Mouse (Mus musculus) thymus, postnatal 36 days (tissue): ENCODE data around the gene Map9.
"Not testable (repeated sequence)": the region's sequence is repeated elsewhere in the genome, so short reads cannot be mapped to it uniquely, and the experiment has no call there.

Experiments used
- DNase-seq, 2 experiments: peaks; one replicate each; pipeline ENCODE4 v3.0.0; 2022; ENCODE audit warnings: mixed read lengths in 2 of 2

The Map9 gene

DNA sequence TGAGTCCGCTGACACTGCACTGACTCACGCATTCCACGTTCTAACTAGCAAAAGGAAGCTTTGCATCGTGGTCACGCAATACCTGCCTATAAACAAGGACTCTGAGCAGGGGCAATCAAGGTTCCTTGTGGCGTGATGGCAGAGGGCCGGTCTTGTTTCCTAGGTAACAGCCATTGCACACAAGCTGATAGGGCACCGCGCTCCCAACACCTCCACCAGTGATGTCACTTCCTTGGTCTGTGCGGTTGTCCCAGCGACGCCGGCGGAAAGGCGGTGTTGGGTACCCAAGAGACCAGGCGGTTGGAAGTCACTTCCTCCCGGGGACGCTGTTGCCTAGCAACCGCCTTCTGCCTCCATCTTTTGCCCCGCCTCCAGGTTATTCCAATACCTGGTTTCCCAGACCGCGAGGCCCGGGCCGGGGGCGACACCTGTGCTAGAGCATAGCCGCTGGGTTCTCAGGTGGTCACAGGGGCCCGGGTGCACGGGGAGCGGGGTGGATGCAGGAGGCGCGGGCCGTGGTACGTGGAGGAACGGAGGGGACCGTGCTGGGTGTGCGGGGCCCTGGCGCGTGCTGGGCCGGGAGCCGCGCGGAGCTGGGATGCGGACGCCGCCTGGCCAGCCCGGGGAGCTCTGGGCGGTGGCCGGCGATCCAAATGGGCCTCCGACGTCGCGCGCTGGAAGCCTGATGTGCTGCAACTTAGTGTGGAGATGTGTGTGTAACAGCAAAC, at the start of gene Map9:
Gene Map9 (plus strand): TSS at position 248 of the 728 bp plus-strand sequence.
- DNase-seq, result peak; percentile 88 to 96

DNA sequence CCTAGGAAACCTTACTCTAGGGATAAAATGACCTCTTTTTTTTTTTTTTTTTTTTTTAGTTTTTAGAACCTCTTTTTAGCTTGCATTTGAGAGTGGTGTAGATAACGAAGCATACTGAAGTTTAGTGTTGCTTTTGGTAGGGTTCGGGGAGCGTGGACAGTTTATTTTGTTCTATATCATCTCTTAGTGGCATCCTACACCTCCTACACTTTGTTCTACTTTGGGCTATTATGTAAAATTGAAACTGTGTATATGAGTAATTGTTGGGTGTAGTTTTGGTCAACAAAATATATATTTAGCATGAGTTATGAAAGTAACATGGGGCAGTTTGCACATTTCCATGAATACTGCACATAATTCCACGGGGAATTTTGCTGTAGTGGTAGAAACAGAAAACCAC, 42.1 kb upstream of the Map9 start:
- DNase-seq, result no peak

DNA sequence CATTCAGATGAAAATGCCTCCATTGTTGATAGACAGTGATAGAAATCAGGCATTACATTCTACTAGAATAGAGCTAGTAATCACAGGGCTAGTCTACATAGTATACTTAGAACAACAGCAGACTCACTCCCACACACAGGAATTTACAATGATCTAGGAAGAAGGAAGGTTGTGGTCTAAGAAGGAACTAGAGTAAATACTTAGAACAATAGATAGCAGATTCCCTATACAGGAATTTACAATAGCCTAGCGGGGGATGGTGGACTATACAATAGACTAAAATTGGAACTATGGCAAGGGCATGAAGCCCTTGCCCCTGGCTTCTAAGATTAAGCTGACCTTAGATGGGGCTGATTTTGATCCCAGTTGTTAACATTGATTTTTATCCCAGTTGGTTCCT, 31.1 kb upstream of the Map9 start:
- DNase-seq, result not testable (repeated sequence)

DNA sequence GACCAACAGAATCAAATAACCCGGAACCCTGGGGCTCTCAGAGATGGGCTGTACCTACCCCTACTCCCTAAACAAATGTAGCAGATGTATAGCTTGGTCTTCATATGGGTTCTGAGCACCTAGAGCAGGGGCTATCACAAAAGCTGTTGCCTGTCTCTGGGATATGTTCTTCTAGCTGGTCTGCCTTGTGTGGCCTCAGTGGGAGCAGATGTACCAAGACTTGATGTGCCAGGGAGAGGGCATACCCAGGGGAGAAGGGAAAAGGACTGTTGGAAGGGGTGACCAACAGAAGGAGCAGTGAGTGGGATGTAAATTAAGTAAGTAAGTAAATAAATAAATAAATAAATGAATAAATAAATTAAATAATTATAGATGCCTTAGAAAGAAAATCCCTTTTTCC, 25.8 kb upstream of the Map9 start:
- no peak for DNase-seq

DNA sequence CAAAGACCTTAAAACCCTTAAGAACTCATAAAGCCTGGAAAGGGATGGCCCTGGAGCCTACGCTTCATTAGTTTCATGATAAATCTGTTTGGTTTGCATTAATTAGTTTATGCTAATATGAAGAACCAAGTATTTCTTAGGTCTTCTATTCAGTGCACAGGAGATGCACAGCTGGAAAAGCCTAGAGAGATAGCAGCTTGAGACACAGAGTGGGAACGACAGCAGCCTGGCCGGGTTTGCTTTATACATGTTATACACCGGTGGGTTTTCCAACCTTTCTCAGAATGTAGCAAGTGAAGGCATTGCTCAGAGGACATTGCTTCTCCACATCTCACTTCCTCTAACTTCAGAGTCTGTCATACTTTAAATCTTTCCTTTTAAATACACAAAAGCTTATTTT, 25.3 kb upstream of the Map9 start:
- DNase-seq, result no peak

DNA sequence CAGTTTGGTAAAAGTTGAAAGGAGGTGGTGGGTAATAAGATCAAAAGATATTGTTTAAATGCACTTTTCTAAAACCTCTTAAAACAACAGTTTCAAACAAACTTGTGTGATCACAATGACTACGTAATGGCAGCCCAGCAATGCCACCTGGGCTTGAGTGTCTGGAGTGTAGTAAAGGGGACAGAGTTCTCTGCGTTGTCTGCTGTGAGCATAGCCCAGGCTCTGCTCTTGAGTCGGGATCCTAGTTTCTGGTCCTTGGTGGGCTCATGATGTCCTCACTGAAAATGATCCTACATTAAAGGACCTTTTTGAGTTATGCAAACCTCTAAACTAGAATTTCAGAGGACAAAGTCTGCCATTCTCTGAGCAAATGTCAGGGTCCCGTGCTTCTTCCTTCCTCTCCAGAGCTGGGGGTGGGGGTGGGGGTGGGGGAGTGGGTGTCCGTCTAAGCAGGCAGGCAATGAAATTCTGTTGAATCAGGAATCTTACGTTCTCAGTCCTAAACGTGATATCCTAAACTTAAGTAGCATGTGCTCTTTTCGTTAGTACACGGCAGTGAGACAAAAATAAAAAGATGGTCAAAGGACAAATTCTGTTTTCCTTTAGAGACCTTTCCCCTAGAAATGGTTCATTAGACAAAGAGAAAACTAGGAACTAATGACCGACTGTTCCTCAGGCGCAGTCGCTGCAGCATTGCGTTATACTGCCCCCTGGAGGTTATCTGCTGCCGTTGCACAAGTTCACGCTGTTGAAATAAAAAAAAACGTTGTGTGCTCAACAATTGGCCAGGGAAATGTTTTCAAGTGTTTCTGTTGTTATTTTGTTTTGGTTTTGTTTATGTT, 24.5 kb upstream of the Map9 start:
- DNase-seq, result peak; percentile 16 to 26

DNA sequence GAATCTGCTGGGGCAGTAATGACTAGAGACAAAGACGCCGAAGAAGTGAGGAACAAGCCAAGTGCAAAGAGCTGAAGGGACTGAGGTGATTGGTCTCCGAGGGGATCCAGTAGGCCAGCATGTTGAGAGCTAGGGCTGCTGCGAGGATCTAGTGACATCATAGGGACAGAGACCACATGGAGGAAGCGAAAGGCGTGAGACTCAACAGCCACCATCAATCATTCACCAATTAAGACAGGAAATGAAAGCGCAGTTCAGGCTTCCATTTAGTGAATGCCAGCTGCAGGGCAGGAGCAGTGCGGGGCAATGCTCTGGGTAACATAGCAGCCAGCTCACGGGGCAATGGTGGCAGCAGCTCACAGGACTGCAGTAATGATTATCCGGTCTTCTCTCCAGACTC, 17.7 kb upstream of the Map9 start:
- no peak for DNase-seq

DNA sequence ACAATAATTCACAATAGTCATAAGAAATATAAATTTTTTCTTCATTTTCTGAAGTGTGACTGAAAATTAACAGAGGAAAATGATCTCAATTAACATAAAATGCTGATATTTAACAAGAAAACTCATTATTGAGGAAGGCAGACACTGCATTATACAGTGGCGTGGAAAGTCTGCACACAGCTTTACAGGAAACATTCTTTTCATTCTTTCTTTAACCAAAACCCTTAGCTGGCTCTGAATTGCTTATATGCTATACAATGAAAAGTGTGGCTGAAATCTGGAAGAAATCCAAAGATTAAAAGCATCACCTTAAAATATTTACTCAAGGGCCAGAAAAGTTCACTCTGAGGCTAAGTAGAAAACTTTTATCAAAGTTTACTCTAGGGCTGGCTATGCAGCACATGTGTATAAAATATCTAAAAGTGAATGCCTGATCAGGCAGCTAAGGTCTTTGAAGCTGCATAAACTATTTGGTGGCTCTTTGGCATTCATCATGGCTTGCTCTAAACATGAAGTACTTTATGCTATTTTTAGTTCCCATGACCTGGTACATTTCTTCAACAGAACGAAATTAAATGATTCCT, 9.5 kb upstream of the Map9 start:
- DNase-seq, result no peak

DNA sequence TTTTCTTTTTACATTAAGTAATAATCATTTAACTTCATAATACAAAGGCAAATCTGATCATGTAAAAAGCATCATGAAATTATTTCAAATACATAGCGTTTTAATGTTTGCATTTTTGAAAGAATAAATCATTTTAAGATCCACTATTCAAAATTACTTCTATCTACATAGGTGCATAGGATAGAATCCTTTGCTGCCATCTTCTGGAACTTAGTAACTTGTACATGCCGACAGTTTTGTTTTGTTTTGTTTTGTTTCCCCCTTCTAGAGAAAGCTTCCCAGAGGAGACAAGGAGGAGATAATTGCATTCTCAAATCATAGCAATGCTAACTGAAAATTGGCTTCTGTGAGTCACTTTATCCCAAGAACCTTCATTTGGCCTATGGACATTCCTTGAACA, 7.5 kb upstream of the Map9 start:
- DNase-seq, result no peak

DNA sequence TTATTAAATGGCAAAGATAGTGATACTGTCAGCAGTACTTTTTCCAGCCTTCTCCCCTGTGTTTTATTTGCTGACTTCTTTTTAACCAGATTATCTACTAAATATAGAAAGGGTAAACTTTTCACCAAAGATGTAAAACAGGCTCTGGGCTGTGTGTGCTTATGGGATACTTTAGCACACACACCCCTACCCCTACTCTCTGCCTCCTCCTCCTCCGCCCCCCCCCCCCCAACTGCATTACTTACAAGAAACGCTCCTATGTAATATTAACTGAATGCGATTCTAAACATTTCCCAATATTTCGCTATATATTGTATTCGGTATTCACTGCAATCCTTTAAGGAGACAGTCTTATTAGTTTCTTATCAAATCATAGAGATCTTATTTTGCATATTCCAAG, 504 bp upstream of the Map9 start:
- DNase-seq, result no peak

DNA sequence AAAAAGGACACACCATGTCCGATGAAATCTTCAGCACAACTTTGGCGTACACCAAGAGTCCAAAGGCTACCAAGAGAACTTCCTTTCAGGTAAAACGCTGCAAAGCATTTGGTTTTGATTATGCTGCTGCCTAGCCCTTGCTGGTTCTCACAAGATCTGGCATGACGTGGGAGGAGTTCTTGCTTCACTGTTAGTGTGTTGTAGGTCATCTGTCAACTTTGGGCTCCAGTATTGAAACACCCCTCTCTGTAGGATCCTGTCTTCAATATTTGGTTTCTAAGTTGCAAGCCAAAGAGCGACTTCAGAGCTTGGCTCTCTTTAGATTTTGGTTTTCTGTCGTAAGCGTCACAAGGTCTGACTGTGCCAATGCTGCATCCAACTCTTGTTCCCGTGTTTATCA, 1.2 kb downstream of the Map9 start:
- DNase-seq, result no peak

DNA sequence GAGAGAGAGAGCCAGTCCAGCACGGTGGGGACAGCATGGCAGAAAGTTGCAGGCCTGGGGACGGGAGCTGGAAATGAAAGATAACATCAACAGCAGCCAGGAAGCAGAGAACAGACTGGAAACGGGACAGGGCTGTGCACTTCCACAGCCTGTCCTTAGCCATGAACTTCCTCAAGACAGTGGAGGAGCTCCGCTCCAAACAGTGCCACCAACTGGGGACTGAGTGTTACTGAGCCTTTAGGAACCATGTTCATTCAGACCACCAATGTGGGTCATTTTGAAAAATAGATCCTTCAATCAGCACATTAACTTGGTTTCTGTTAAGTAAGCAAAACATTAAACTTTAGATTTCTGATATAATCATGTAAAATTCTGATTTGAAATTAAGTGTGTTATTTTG, 4.6 kb downstream of the Map9 start:
- no peak for DNase-seq

DNA sequence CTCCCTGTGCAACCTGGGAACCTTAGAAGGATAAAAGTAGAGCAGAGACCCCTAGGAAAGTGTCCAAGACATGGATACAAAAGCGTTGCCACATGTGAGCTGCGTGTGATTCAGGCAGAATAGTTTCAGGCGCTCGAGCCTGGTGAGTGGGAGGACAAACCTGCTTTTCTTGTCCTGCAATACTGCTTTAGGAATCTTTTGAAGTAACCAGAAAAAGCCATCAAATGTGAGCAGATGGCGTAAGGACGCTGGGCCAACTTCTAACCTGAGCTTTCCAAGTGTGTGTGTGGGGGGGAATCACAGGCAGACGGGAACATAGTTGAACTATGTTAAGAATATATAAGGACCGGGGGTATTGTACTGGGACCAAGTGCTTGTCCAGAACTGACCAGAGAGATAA, 6.7 kb downstream of the Map9 start:
- DNase-seq, result no peak

DNA sequence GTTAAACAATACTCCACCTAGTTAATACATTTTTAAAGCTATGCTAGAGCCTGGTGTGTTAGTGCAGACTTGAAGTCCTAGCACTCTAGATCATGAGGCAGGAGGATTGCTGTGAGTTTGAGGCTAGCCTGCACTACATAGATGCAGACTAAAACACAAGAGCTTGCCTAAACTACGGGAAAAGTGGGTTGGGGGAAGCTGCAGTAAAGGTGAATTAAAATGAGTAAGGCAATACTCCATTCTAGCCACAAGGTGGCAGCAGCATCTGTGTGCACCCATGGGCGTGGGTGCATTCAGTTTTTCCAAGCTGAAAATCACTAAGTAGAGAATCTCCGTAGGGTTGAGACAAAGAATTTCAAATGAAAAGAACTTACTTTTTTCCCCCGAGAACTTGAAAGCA, 7.1 kb downstream of the Map9 start:
- DNase-seq, result no peak

DNA sequence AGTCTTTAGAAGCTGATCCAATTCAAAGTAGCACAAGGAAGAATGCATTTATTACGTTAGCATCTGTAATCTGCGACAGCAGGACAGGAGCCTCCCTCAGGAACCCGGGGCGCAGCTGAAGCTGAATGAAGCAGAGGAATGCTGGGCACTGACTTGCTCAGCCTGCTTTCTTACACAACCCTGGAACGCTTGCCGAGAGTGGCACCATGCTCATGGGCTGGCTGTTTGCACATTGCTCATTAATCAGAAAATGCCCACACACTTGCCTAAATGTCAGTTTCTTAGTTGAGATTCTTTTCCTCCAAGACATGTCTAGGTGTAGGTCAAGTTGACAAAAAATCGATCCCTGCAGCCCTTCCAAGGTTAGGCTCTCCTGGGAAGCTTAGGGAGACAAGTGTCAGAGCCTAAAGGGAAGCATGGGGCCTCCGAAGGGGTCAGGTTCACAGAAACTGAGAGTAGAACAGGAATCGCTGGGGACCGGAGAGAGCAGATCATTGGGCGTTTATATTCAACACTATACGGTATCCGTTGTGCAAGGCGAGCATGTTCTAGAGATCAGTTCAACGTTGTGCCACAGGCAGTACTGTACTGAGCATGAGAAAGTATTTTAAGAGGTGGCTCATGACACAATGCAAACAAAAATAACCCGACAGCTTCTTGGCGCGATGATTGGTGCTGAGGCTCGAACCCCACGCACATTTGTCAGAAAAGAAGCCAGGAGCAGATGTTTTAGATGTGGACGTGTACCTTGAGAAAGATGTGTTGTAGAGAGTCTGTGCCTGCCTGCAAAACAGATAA, 11.4 kb downstream of the Map9 start:
- DNase-seq, result no peak

DNA sequence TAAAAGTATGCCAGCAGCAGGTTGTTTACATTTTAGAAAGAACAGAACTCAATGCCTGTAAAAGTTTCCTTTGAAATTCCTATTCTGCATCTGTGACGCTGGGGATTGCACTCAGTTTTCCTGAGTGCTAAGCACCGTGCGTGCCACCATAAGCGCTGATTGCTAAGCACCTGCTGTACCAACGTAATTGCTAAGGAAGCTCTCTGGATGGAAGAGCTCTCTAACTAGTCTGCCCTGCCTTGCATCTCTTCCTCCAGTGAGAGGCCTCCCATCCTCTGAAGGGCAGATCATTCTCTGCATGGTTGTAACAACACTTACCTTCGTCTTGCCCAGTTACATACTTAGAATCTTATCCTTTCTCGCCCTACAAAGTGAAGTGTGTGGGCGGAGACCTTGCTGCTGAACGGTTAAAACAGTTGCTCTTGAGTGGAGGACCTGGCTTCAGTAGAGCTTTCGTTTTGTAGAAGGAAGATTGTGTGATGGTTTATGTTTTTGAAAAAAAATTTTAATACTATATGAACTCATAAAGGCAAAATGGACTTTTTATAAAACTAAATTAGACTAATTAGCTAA, 12.7 kb downstream of the Map9 start:
- DNase-seq, result no peak

DNA sequence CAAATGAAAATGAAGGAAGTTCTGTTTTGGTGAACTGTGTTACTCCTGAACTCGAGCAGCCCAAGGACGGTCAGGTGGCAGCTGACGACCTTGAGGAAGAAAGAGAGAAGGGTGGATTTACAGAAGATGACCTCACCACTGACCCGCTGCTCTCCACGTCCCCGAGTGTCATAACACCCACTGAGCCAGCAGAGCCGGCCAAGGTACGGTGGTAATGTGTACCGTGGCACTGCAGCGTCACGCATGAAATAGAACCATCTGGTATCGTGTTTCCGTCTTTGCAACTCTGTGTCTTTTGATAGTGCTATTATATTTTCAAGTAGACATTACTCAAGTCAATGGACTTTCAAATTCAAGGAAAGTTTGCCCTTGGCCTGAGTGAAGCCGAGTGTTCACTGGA, 19.1 kb downstream of the Map9 start:
- no peak for DNase-seq

DNA sequence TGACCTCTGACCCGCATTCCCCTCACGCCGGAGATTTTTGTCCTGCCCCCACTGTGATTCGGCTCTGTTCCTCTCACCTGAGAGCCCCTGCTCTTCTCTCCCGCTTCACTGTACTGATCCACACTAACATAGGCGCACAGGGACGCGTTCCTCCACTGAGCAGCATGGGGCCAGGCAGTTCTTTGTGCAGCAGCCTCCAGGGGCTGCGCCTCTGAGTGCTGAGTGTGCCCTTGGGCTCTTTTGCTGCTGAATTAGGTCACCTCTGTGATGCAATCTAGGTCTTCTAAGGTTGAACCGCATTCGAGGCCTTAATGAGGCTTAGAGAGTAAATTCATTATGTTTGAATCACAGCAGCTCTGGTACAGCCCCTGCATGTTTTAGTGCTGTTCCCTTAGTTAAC, 24.5 kb downstream of the Map9 start:
- no peak for DNase-seq

DNA sequence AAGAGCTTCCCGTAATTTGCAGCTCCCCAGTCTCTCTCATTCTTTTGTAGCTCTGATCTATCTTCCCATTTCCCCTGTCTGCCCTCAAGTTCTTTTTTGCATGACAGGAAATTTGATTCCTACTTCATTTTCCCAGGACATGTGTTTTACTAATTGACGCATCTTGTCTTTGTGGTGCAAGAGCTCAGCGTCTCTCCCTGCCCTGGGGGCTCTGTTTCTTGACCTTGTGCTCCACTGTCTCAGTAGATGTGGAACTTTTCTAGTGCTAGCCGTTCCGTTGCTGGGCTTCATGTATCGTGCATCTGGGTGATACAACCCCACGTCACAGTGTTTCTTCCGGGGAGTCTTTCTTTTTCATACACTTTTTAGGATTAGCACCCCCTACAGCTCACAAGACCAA, 27.2 kb downstream of the Map9 start:
- no peak for DNase-seq

DNA sequence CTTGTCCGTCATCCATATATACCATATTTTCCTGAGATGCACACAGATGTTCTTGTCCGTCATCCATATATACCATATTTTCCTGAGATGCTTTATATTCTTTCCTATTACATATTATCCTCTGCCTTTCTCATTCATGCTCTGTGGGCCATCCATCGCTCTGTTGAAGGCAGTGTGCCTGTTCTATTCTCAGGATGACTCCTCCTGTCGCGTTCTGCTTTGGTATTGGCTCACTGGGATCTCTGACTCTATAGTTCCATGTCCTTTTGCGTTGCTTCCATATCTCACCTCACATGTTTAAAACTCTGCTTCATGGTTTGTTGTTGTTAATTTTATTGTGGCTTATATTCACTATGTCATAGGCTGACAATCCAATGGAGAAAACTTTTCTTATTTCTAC, 48.0 kb downstream of the Map9 start:
- DNase-seq, result no peak

DNA sequence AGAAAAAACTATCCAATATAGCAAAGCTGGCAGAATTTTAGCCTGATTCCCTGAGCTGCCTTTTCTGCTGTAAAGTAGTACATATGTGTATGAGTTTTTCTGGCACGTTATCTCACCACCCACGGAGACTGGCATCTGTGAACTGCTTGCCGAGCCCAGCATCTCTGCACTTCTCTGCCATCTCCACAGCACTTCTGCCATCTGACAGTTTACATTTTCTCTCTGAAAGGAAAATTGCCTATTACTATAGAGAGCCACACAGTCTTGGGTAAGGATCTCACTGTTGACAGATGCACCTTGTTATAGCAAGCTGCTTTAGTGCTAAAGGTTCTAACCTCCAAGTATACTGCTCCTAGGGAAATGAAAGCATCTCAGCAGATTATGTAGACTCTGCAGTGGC, 48.5 kb downstream of the Map9 start:
- no peak for DNase-seq

DNA sequence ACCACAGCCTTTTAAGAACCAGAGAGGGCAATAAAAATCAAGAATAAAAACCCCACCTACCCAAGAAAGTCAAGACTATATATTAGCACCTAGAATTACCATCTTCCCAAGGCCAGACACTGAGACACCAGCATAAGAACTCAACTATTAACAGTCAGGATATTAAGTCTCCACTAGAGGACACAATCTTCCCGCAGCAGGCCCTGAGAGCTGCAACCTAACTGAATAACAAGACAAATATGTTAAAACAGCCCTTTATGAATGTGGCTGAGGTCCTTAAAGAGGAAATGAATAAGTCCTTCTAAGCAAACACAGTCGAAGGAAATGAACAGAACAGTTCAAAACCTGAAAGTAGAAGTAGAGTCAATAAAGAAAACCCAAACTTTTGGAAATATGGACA, 49.6 kb downstream of the Map9 start:
- DNase-seq, result no peak

DNA sequence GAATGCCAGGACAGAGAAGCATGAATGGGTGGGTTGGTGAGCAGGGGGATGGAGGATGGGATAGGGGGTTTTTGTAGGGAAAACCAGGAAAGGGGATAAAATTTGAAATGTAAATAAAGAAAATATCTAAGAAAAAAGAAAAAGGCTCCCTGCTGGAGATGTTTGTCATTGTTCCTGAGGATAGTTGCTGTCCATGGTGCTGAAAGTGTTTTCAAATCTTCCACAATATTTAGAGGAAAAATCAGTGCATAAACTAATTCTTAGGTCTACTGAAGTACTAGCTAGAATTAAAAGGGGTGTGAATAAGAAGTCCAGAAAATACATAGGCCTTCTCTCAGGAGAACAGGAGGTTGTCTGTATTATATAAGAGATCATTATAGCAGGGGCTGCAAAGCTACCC, 54.6 kb downstream of the Map9 start:
- no peak for DNase-seq
